Mouse (Mus musculus) forebrain, embryonic 15.5 days (tissue): ENCODE results near the gene Kif17. TPM values are rescaled to one million over a fixed set of nuclear protein-coding genes. Genes with fewer than 3 reads are reported as not detected.
"Not testable (repeated sequence)": the region's sequence is repeated elsewhere in the genome, so short reads cannot be mapped to it uniquely, and the experiment has no call there.

Source experiments
- ATAC-seq: fragments of 200-750 bp; cut with Nextera tagmentation; replicated peaks from 2 replicates; pipeline ENCODE4 v1.8.0; 2017; ENCODE audit warnings: mild to moderate bottlenecking, moderate TSS enrichment, moderate library complexity
- H3K27ac ChIP-seq: fragments of 300-500 bp; sonication (generic); replicated peaks from 2 replicates; pipeline ENCODE4 v1.5.1; 2015; ENCODE audit warnings: mild to moderate bottlenecking, inconsistent platforms
- H3K27me3 ChIP-seq: fragments of 300-500 bp; sonication (generic); 2 replicates; pipeline ENCODE4 v1.6.1; 2015; ENCODE audit warnings: inconsistent platforms
- H3K36me3 ChIP-seq: fragments of 300-500 bp; sonication (generic); 2 replicates; pipeline ENCODE4 v1.6.1; 2015; ENCODE audit warnings: mild to moderate bottlenecking, inconsistent platforms
- H3K4me1 ChIP-seq: fragments of 300-500 bp; sonication (generic); 2 replicates; pipeline ENCODE4 v1.6.1; 2015; ENCODE audit warnings: inconsistent platforms
- H3K4me2 ChIP-seq: fragments of 300-500 bp; sonication (generic); replicated peaks from 2 replicates; pipeline ENCODE4 v1.6.1; 2015; ENCODE audit warnings: mild to moderate bottlenecking, inconsistent platforms
- H3K4me3 ChIP-seq: fragments of 300-500 bp; sonication (generic); 2 replicates; pipeline ENCODE4 v1.5.1; 2015; ENCODE audit warnings: mild to moderate bottlenecking, inconsistent platforms
- H3K9ac ChIP-seq: fragments of 300-500 bp; sonication (generic); replicated peaks from 2 replicates; pipeline ENCODE4 v1.6.1; 2015; ENCODE audit warnings: mild to moderate bottlenecking, inconsistent platforms
- H3K9me3 ChIP-seq: fragments of 300-500 bp; sonication (generic); 2 replicates; pipeline ENCODE4 v1.6.1; 2016; ENCODE audit warnings: inconsistent platforms
- WGBS: fragments of 180-500 bp; shearing (Covaris S2); methylation state at CpG from one replicate; pipeline ENCODE4 v1.1.7; 2015; ENCODE audit warnings: mixed read lengths; 5-methylcytosine and 5-hydroxymethylcytosine counted together
- polyA plus RNA-seq: library from polyadenylated mRNA; unstranded; fragments of >200 nt; fragmentation: Nextera tagmentation; extraction: Ambion mirVana; gene quantifications from 2 replicates; pipeline ENCODE4 v1.2.1, GENCODE M21; 2015

Gene Kif17
- polyA plus RNA-seq, 1 experiment from 2014 or later, result 1.4 TPM

DNA sequence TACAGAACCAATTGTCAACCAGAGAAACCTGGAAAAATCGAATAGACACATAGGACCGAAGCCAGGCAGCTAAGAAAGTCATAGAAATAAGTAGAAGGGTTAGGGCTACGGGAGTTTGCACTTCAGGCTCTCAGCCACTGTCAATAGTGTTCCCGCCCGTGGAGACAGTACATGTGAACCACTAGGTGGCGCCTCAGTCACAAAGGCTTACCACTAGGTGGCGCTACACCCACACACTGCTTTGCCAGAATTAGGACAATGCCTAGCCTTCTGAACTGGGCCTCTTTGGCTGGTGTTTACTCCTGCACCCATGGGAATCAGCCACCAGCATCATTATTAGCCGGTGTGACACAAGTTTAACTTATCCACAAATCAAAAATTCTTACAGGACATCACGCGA lies 69.3 kb downstream of the Kif17 start:
- Histone ChIP-seq H3K9ac (no peak overlapping the region), H3K27ac (no peak overlapping the region), H3K27me3 (no peaks in the 10 kb centered on the region), H3K36me3 (peaks cover 25% of the 10 kb centered on the region), H3K4me1 (peaks cover 18% of the 10 kb centered on the region), H3K4me2 (no peak overlapping the region), H3K9me3 (no peaks in the 10 kb centered on the region), H3K4me3 (no peak overlapping the region)
- no peak for ATAC-seq
- WGBS, result 32% methylated on average over 10 of the region's 10 CpGs

DNA sequence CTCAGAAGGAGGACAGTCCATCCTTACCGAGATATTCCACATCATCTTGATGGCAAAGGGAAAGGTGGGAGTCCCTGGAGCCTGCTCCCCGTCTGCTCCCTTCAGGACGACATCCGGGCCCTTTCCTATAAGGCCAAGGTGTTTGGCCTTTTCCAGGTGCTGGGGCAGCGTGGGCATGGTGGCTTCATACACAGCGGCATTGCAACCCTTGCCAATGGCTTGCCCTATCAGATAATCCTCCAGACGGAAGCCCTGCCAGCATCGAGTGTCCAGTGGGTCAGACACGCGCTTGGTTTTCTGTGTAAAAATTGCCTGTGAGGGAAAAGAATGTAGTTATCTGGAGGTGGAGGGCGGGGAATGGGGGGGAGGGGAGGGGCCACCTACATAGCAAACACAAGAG lies 70.5 kb downstream of the Kif17 start:
- ATAC-seq, result no peak
- H3K4me1 ChIP-seq, result peaks cover 22% of the 10 kb centered on the region

DNA sequence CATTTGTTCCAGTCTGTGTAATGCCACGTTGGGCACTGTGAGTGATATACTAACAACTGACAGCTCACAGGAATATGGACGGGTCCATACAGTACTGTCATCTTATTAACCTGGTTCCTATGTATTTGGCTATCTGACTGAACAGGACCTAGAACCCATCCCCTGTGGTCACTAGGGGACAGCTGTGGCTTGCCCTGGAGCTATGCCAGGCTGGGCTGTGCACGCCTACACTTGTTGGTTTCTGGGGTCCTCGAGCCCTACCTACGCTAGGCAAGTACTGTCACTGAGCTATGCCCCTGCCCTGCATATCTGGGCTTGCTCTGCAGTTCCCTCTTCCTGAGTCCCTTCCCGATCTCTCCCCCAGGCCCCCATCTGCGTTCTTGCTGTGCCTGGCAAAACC lies 71.3 kb downstream of the Kif17 start:
- ATAC-seq, result no peak
- Histone ChIP-seq H3K4me3 (no peak overlapping the region), H3K36me3 (peaks cover 12% of the 10 kb centered on the region), H3K4me2 (no peak overlapping the region), H3K4me1 (peaks cover 26% of the 10 kb centered on the region), H3K27ac (no peak overlapping the region), H3K27me3 (no peaks in the 10 kb centered on the region), H3K9me3 (no peaks in the 10 kb centered on the region), H3K9ac (no peak overlapping the region)
- WGBS, result 79% methylated on average over 7 of the region's 7 CpGs

More for the DNA sequence above, 70.5 kb downstream of the Kif17 start:
- H3K27ac ChIP-seq, result no peak overlapping the region
- no peaks in the 10 kb centered on the region for H3K9me3 ChIP-seq
- H3K4me3 ChIP-seq, result no peak overlapping the region
- H3K27me3 ChIP-seq, result no peaks in the 10 kb centered on the region
- no peak overlapping the region for H3K9ac ChIP-seq
- no peak overlapping the region for H3K4me2 ChIP-seq
- 84% methylated on average over 11 of the region's 11 CpGs for WGBS
- peaks cover 16% of the 10 kb centered on the region for H3K36me3 ChIP-seq

DNA sequence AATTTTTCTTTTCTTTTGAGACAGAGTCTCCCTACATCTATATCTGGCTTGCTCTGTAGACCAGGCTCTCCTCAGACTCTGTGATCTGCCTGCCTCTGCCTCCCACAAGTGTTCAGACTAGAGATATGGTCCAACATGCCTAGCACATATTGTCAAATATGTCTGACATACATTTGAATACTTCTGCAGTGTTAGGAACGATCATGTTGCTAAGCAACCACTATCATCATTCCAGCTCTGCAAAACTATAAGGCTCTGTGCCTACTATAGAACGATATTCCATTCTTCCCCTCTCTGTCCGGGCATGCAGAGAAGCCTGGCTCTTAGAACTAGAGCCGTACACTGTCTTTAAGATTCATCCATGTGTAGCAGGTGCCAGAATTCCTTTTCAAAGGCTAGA lies 72.5 kb downstream of the Kif17 start:
- Histone ChIP-seq H3K36me3 (peaks cover 4% of the 10 kb centered on the region), H3K27me3 (no peaks in the 10 kb centered on the region), H3K4me2 (no peak overlapping the region), H3K27ac (peak overlapping the region; percentile 0; the same call in 1 of the 2 replicates), H3K9me3 (no peaks in the 10 kb centered on the region), H3K4me3 (no peak overlapping the region), H3K9ac (no peak overlapping the region), H3K4me1 (peaks cover 27% of the 10 kb centered on the region)
- 17% methylated on average over 4 of the region's 4 CpGs for WGBS
- ATAC-seq, result no peak

DNA sequence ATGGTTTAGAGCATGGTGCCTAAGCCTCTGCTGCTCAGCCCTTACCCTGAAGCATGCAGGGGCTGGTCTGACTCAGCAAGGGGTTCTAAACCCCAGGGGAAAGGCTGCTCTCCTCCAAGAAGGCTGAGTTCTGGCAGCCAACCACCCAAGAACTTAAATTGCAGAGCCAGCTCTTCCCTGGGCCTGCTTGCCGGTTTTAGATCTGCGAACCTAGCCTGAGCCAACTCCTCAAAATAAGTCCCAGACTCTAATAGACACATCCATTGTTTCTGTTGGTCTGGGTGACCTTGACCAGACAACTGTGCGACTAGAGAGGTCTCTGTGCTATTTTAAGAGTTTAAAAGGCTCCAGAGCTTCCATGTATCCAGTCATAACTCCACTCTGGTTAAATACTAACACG lies 73.5 kb downstream of the Kif17 start:
- Histone ChIP-seq H3K27me3 (no peaks in the 10 kb centered on the region), H3K4me2 (no peak overlapping the region), H3K4me3 (no peak overlapping the region), H3K36me3 (peaks cover 4% of the 10 kb centered on the region), H3K9me3 (no peaks in the 10 kb centered on the region), H3K4me1 (peaks cover 32% of the 10 kb centered on the region), H3K9ac (no peak overlapping the region), H3K27ac (peak overlapping the region; percentile 47; the same call in 1 of the 2 replicates)
- 79% methylated on average over 4 of the region's 4 CpGs for WGBS
- no peak for ATAC-seq

DNA sequence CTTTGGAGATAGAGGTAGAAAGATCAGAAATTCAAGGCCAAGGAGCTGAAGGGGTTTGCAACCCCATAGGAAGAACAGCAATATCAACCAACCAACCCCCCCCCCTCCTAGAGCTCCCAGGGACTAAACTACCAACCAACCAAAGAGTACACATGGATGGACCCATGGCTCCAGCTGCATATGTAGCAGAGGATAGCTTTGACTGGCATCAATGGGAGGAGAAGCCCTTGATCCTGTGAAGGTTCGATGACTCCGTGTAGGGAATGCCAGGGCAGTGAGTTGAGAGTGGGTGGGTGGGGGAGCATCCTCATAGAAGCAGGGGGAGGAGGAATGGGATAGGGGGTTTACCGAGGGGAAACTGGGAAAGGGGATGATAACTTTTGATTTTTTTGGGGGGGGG lies 74.2 kb downstream of the Kif17 start:
- Histone ChIP-seq H3K36me3 (peaks cover 4% of the 10 kb centered on the region), H3K9me3 (no peaks in the 10 kb centered on the region), H3K9ac (no peak overlapping the region), H3K27ac (no peak overlapping the region), H3K4me3 (no peak overlapping the region), H3K27me3 (no peaks in the 10 kb centered on the region), H3K4me2 (no peak overlapping the region), H3K4me1 (peaks cover 32% of the 10 kb centered on the region)
- 86% methylated on average over 3 of the region's 3 CpGs for WGBS
- ATAC-seq, result no peak

DNA sequence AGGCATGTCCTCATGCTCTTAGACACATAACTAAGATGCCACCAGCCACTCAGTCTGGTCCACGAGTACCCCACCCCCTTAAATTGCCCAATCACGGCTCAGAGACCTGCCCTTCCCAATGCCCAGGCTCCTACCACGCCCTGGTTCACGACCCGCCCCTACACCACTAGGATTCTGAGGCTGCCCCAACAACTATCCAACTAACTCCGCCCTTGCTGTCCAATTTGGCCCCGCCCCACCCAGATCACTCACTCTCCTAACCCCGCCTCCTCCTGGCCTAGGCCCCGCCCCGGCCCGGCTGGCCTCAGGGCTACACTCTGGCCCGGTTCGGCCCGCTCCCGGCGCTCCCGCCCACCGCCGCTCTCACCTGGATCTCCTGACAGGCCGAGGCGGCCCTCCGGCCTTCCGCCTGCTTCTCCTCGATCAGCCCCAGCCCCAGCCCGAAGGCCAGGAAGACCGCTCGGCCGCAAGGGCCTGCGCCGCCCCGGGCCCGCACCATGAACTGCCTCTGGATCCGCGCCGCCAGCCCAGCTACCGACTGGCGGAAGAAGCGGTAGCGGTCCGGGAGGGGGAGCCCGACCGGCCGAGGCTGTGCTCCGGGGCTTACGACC lies 75.3 kb downstream of the Kif17 start:
- under 1% methylated on average over 44 of the region's 45 CpGs for WGBS
- no peaks in the 10 kb centered on the region; the same call in 1 of the 2 replicates for H3K27me3 ChIP-seq

DNA sequence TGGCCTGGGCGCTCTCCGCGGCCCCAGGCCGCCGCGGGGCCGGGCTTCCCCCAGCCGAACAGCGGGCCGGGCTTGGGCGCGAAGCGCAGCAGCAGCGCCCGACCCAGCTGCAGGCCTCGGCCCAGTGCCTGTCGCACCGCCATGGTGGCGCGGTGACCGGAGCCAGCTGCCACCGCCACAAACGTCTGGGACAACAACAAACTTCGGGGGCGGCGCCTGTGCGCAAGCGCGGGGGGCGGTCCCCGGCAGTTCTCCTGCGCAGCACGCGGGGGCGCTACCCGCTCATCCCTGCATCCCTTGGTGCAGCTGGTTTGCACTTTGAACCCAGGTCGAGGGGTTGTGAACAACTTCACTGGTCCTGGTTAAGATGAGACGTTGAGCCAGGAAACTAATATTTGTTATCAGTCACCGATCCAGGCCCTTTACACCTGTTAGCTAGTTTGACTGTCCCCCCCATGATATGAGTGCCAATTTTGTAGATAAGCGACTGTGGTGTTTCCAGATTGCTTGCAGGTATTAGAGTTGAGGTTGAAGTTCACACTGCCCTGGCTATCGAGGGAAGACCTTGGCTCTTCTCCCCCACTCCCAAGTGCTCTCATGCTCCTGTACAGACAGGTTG lies 76.0 kb downstream of the Kif17 start, which contains the start of gene Pink1:
Gene Pink1, minus strand, starts transcription at position 231 of the 619 bp plus-strand sequence.
- H3K4me1 ChIP-seq, result peaks cover 32% of the 10 kb centered on the region
- peak within 1 kb of the TSS; percentile 69 for H3K9ac ChIP-seq
- peak; percentile 68 for ATAC-seq
- H3K4me3 ChIP-seq, result peak within 1 kb of the TSS; percentile 83
- H3K27me3 ChIP-seq, result peaks cover 4% of the 10 kb centered on the region
- WGBS, result 3% methylated on average over 41 of the region's 41 CpGs
- H3K36me3 ChIP-seq, result no peaks in the 10 kb centered on the region
- peak within 1 kb of the TSS; percentile 94 for H3K27ac ChIP-seq
- peak within 1 kb of the TSS; percentile 48 for H3K4me2 ChIP-seq
- H3K9me3 ChIP-seq, result no peaks in the 10 kb centered on the region

More for the DNA sequence above, 75.3 kb downstream of the Kif17 start:
- Histone ChIP-seq H3K4me3 (peak overlapping the region; percentile 83), H3K9ac (peak overlapping the region; percentile 69), H3K9me3 (no peaks in the 10 kb centered on the region), H3K4me1 (peaks cover 32% of the 10 kb centered on the region), H3K36me3 (no peaks in the 10 kb centered on the region; the same call in 1 of the 2 replicates), H3K27ac (peak overlapping the region; percentile 94), H3K4me2 (peak overlapping the region; percentile 48)
- ATAC-seq, result peak; percentile 86

DNA sequence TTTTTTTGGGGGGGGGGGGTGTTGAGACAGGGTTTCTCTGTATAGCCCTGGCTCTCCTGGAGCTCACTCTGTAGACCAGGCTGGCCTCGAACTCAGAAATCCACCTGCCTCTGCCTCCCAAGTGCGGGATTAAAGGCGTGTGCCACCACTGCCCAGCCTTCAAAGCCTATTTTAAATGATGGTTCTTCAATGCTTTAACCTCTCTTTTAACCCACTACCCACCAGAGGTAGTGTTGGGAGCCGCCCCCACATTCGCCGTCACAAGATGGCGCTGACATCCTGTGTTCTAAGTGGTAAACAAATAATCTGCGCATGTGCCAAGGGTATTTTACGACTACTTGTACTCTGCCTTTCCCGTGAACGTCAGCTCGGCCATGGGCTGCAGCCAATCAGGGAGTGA lies 76.9 kb downstream of the Kif17 start:
- Histone ChIP-seq H3K4me1 (peaks cover 32% of the 10 kb centered on the region), H3K27ac (0 out of 2 replicates have a peak overlapping the region, but pooled peaks have one; percentile 55)
- H3K9ac ChIP-seq, ATAC-seq, H3K36me3 ChIP-seq, H3K9me3 ChIP-seq, H3K27me3 ChIP-seq, H3K4me2 ChIP-seq, H3K4me3 ChIP-seq: not testable (repeated sequence)
- 65% methylated on average over 9 of the region's 12 CpGs for WGBS

DNA sequence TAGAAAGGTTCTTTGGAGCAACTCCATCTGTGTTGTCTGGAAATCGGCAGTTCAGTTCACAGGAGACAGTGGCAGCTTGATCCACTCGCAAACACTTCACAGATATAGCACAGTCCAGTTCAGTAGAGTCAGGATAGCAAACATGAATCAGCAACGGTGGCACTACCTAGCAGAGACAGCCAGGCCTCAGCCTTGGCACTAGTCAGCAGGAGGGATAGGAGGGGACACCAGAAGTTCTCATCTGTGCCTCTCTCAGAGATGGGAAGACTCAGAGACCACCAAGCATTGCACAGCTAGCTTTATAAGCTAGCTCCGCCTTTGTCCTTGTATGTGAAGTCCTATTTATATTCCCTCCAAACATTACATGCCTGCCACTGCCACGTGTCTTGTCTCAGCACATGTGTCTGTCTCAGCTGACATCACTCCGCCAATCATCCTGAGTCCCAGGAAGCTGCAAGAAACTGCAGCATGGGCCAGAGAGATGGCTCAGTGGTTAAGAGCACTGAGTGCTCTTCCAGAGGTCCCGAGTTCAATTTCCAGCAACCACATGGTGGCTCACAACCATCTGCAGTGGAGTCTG lies 77.7 kb downstream of the Kif17 start:
- peak overlapping the region; percentile 27 for H3K4me3 ChIP-seq
- 70% methylated on average over 7 of the region's 7 CpGs for WGBS
- H3K9me3 ChIP-seq, result no peaks in the 10 kb centered on the region
- peaks cover 29% of the 10 kb centered on the region for H3K4me1 ChIP-seq
- no peak for ATAC-seq
- H3K4me2 ChIP-seq, result peak overlapping the region; percentile 39
- peak overlapping the region; percentile 25; the same call in 1 of the 2 replicates for H3K27ac ChIP-seq
- H3K9ac ChIP-seq, result no peak overlapping the region; the same call in 1 of the 2 replicates
- H3K36me3 ChIP-seq, result no peaks in the 10 kb centered on the region
- H3K27me3 ChIP-seq, result peaks cover 6% of the 10 kb centered on the region

DNA sequence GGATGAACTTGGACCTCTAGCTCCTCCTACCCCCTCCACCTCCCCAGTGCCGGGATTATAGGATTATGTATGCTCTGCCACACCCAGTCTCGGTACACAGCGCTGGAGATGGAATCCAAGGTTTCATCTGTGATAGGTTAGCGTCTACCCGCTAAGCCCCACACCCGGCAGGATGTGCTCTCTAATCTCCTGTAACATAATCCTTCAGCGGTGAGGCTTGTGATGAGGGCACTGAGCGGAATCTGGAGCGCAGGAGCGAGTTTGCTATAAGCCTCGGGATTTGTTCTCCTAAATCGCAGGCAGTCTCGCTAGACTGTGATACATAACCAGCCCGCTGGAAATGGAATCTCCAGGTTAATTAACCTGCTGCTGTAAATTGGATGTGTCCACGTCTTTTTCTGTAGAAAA lies 80.0 kb downstream of the Kif17 start:
- ATAC-seq, result no peak
- Histone ChIP-seq H3K4me2 (no peak overlapping the region), H3K27ac (no peak overlapping the region), H3K27me3 (peaks cover 6% of the 10 kb centered on the region), H3K9me3 (no peaks in the 10 kb centered on the region), H3K9ac (no peak overlapping the region), H3K4me3 (no peak overlapping the region), H3K4me1 (peaks cover 11% of the 10 kb centered on the region; the same call in 1 of the 2 replicates), H3K36me3 (no peaks in the 10 kb centered on the region)
- WGBS, result 14% methylated on average over 15 of the region's 15 CpGs

DNA sequence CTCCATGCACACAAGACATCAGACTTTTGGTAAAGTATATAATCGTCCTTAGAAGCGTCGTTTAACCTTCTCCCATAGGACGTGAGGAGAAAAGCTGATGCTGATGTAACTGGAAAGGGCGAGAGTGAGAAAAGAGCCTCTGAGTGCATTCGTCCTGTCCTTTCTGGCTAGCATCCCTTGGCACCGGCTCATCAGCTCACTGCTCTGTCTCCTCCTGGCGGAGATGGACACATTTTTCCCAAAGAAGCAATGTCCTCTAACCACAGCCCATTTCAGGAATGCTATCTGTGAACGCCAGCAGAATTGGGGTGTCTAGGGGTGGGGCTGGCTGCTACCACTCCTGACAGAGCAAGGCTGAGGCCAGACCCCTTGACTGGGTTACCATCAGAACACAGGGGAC lies 81.4 kb downstream of the Kif17 start:
- no peak overlapping the region for H3K4me3 ChIP-seq
- no peak overlapping the region for H3K4me2 ChIP-seq
- WGBS, result 79% methylated on average over 9 of the region's 9 CpGs
- peaks cover 5% of the 10 kb centered on the region; the same call in 1 of the 2 replicates for H3K4me1 ChIP-seq
- no peaks in the 10 kb centered on the region for H3K36me3 ChIP-seq
- H3K9ac ChIP-seq, result no peak overlapping the region
- H3K27ac ChIP-seq, result no peak overlapping the region
- H3K9me3 ChIP-seq, result no peaks in the 10 kb centered on the region
- ATAC-seq, result no peak
- H3K27me3 ChIP-seq, result peaks cover 6% of the 10 kb centered on the region
